Mouse (Mus musculus) naive thymus-derived CD4-positive, alpha-beta T cell, adult 2 months (primary cell): ENCODE measurements at regions not wholly inside any gene's neighbourhood (a gene's known extent, or its start where the extent isn't known, plus 50 kb on each side); places are given as distances from the start of the nearest gene placed in this dataset.
A peak's percentile ranks its signal among the peaks of the same experiment; 100 is the strongest.

ENCODE experiments used
- DNase-seq: peaks from one replicate; pipeline ENCODE4 v3.0.0-alpha.2; 2011; ENCODE audit warnings: low read depth

DNA sequence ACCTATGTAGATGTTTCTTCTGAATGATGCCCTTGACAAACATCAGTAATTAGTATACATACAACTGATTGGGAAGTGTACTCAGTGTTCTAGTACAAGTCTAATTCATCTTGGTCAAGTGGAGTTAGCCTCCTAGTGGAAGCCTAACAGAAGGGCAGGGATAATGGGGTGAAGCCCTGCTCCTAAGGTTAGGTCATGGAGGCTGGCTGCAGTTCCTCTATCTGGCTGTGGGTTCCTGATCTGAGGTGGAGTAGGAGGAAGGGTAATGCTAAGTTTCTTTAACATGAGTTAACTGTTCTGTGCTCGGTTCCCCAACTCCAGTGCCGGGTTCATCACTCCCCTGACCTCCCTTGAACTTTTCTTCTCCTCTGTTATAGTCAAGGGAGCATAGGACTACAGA lies 281.1 kb upstream of the Tle3 start:
- no peak for DNase-seq

DNA sequence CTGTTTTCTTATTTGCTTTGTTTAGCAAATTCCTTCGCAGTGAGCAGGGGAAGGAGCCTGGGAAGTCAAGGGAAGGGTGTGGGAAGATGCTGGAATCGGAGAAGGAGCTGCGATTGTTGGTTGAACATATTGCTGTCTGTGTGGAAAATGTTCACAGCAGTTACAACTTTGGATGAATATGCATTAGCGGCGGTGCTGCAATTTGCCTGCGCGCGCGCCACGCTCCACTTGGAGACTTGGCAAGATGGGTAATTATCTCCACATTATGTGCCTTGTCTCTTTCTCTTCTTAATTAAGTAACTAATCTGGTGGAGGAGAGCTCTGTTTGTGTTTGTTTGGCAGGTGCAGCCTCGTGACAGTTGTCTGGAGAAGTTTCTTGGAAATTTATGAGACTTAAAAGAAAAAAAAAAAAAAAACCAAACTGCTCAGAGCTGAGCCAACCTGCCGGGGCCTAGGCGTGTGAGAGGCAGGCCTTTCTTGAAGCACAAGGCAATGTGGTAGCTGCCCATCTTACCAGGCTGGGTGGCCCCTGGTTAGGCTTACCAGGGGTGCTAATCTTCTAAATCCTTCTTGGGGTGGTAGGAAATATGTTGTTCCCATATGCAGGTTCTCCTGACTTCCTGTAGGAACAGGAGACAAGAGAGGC lies 279.2 kb upstream of the Tle3 start:
- no peak for DNase-seq

DNA sequence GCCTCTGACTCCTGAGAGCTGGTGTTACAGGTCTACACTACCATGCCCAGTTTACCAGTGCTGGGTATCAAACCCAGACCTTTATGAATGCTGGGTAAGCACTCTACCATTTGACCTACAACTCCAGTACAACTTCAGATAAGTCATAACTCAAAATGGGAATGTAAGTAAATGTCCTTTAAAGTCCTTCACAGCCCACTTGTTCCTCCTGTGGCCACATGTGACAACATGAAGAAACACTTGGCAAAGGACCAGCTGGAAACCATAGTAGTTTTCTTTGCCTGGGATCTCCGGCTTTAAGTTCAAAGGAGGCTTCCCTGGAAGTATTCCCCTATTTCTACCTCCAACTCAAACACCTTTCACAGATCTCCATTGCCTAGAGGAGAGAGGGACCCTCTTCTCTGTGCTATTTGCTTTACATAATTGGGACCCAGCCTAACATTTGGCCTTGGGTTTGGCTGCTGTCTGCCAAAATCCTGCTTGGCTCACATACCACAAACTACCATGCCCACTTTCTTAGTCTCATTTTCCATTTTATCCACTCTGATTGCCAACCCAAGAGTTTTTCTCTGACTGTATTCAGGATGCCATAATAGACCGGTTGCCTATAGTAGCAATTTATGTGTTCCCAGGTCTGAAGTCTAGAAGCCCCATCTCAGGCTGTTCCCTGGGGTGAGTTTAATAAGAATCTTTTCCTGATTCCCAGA lies 276.9 kb upstream of the Tle3 start:
- no peak for DNase-seq

DNA sequence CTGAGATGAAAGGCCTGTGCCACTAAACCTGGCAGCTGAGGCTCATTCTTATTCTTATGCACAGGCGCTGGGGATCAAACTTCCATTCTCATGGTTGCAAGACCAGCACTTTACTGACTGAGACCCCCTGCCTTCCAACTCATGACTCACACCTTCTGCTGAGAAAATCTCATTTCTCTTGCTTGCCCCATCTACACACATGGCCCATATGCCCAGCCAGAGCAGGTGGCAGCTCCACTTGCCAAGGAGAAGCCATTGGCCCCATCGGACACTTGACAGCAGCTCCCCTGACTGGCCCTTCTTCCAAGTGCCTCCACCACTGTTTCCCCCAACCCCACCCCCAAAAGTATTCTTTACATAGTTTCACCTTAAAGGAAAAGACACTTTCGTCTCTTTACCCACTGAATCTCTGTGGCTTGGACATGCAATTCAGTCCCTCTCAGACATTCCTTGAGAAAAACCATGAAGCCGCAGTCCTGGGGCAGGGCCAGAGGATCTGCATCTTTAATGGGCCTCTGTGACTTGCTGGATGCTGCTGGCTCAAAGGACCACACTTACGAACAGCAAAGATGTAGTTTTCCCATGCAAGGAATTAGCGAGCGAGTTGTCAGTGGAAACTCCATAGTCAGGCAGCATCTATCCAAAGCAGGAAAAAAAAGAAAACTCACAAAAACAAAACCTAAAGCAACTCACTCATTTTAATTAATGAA lies 270.3 kb upstream of the Tle3 start:
- DNase-seq: no peak

DNA sequence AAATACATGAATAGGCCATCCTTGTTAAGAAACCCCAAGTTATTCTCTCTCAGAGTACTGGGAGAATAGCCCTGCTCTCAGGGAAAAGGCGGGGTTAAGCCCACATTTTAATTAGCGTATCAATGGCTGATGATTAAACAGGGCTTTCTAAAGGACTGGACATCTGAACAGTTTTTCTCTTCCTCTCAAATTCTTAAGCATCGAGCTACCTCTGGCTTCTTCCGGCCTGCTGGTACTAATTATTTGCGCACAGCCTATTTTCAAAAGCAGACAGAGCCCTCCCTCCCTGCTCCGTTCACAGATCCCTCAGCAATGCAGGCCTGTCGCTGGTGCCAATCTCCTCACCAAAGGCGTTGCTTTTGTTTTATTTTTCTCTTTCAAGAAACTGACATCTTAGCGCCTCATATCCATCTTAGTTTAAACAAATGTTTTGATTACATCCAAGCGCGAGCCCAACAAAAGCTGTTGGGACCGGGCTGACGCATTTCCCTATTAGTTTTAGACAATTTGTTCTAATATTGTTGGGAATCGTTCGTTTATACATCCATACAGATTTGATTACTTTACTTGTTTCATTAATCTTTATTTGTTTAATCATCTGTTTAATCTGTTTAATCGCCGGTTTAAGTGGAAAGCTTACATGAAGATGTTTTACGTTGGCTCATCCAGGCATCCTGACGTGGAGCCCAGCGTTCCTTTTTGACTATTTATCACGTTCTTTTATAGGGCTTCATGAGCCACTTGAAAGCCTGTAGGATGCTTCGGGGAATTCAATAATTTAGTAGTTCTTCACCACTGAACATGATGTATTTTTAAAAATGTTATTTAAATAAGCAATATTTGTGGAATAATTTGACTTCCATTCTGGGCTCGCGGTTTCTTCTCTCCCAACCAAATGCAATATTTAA lies 269.5 kb upstream of the Tle3 start:
- no peak for DNase-seq

DNA sequence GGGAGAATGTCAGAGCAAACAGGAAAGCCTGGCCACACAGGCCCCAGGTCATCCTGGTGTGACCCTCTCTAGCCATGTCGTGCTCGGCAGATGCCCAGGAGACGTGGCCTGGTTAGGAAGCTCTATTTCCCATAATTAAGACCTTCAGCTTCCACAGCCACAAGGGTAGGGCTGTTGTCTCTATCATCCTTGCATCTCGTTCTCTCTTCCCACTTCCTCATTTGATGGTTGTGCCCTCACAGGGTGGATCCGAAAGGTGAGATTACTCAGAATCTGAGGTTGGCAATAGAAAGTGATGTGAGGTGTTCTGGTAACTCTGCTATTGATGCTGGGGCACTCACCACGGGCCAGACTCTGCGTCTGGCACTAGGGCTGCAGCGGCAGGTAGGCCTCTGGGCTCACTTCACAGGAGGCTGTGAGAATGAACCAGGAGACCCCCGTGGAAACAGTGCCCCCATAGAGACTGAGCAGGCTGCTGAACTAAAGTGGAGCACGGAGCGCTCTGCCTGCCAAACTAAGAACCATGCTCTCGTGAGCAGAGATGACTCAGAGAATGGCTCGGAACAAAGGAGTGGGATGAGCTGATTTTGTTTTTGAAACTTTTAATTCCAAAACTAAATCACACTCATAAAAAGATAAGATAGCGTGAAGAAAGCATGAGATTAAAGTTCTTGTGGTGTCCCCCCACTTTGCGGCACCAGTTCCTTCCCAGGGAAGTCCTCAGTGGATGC lies 266.5 kb upstream of the Tle3 start:
- DNase-seq: no peak

DNA sequence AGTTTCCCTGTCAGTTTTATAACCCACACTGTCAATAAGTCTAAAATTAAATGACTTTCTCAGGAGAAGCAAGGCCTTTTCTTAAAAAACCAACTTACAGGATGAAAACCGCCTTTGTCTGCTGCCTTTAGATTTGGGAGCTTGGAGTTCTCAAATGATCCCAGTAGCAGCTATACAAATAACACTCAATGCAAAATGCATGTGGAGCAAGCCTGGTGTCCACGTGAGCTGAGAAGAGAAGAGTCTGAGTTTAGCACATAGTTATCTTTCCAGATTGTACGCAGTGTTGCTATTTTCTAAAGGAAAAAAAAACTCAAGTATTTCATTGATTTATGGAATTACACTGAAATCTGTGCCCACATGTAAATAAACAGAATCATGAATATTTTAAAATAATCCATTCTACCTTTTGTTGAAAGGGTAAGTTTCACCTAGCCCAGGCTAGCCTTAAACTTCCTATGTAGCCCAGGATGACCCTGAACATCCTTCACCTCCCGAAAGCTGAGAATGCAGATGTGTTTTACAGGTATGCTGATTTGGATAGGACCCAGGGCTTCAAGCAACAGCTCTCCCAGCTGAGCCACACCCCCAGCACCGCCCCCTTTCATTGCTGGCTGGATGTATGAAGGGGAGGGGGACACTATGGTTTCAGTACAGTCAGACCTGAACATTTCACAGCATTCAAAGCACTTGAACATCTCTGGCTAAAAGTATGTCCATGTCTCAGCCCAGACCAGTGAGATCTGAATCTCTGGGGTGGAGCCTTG lies 262.5 kb upstream of the Tle3 start:
- no peak for DNase-seq

DNA sequence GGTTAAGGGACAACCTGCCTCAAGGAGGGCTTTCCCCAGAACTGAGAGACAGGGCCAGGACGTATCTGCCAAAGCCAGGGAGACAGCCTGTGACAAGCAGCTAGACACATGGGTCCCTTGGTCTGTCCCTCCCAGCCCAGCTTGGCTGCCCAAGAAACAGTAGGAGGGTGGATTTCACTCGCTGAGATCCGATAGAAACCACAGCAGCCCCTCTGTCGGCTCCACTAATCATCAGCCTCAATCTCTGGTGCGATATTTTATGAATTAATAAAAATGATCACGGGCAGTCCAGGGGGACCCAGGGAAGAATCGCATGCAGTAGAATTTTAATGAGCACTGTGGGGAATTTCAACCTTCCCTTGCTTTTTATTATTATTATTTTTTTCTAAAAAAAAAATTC lies 261.0 kb upstream of the Tle3 start:
- DNase-seq: no peak

DNA sequence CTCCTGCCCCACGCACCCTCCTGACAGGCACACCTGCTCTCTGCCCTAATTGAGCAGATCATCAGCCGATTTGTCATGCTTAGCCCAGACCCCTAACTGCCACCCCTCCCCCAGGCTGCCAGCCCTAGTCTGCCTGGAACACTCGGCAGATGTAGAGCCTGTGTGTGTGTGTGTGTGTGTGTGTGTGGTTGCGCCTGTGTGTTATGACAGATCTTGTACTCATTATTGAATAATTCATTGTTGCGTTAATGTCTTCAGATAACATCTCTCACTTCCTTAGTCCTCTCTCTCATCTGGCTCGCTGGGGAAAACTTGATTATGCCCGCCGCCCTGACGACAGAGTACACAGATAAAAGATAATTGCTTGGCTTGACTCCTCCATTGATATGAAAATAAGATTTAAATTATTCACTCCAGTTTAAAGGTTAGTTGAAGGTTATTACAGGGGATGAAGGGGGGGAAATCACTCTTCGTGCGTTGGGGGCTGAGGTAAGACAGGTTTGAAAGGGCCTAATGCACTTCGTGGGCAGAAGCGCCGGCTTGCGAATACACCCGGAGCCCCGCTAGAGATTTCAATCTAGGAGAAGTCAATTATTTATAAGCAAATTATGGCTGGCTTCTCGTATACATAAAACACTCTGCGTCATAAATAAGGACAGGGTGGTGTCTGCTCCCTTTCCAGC lies 260.3 kb upstream of the Tle3 start:
- DNase-seq: no peak

DNA sequence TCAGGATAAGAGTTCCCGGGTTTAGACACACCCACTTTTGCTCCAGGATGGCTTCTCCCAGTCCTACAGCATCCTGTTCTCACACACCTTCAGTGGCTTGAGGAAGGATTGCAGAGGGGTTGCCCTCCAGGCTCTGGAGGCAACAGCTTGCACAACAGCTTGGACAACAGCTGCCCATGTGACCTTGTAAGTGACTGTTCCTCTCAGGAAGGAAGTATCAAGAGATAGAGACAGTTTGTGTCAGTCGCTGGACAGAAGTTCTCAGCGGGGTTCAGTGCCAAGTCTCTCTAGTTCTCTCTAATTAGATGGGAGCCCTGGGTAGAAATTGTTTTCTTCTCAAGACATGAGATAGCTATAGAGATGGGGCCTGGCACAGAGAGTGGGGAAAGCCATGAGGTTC lies 252.9 kb upstream of the Tle3 start:
- no peak for DNase-seq

DNA sequence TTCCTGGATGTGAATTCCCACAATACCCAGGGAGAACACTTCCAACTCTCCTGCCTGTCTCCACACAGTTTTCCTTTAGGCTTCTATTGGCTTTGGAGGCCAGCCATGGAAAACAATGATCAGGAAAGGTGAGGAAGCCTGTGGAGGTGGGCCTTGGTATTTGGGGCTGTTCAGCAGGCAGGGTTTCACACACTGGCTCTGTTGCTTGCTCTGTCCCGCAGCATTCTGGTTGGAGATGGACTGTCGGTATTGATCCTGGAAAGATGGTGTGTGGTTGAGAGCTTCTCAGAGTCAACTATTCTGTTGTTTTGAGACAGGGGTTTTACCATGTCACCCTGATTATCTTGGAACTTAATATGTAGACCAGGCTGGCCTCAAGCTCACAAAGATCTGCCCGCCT lies 251.6 kb upstream of the Tle3 start:
- no peak for DNase-seq

DNA sequence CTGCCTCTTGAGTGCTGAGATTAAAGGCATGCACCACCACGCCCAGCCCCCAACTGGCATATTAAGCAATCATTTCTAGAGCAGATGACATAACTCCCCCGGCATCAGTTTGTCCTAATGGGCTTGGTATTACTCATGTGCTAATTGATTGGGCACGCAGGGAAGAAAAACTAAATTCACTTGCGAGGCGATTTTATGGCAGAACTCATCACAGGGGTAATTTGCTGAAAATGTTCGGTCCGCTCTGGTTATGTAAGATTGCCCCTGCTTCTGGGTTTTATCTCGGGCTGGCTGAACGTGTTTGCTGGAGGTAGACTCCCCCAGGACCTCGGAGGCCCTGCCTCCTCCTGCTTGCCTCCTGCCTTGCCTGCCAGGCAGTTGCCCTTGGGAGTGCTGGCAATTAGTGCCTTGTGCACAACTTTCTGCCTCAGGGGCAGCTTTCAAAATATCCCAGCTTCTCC lies 251.2 kb upstream of the Tle3 start:
- DNase-seq: no peak

DNA sequence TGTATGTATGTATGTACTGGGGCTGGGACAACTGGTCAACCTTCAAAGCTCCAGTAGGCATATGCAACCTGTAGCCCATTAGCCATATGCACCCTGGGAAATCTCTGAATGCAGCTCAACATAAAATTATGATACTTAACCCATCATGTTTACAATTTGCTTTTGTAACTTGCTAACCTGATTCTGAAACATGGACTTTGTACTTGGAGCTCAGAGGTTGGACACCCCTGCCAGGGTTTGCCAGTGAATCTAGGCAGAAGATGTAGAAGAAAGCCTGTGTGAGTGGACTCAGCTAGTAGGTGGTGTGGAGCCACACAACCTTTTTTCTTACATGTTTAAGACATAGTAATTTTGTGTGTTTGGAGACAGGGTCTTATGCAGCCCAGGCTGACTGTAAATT lies 248.7 kb upstream of the Tle3 start:
- DNase-seq: peak; percentile 14

DNA sequence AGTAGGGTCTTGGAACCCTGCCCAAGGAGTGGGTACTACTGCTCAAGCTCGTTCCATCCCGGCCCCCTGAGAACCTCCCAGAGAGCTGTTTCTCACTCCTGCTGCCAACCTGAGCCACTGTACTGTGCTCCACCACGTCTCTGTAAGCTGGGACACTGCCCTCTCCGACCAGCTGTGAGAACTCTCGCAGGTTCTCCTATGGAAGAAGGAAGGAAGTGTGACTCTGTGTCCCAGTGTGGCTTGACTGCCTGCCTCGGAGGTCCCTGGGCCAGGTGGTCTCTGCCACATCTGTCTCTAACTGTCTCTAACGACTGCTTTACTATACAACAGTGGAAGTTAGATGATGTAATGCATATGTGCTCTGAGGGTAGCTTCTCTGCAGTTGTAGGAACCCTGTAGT lies 246.4 kb upstream of the Tle3 start:
- no peak for DNase-seq

DNA sequence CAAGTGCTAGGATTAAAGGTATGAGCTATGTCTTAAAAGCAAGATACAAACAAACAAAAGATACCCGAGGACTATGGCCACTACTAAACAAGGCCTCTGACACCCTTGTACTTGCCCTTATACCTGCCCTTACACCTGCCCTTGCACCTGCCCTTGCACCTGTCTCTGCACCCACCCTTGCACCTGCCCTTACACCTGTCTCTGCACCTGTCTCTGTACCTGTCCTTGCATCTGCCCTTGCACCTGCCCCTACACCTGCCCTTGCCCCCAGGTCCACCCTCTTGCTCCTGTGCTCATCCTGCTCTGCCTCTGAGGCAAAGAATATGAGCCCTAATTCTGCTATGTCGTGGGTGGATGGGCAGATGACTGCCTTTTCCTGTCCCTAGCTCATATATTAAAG lies 244.1 kb upstream of the Tle3 start:
- DNase-seq: no peak

DNA sequence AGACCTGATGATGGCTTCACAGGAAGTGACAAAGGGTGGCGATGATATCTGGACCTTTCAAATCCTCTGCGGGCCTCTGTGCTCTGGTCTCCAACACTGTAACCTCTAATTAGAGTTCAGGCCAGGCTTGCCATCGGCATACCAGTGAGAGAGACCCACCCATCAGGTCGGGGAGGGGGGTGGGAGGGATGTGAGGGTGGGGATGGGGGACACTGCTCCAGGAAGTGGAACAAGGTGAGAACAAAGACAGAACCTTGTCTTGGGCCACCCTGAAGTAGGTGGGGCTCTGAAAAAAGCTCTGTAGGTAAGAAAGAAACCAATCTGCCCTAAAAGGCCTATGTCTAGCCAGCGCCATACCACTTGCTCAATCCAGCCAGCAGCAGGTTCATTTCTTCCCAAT lies 243.0 kb upstream of the Tle3 start:
- no peak for DNase-seq

DNA sequence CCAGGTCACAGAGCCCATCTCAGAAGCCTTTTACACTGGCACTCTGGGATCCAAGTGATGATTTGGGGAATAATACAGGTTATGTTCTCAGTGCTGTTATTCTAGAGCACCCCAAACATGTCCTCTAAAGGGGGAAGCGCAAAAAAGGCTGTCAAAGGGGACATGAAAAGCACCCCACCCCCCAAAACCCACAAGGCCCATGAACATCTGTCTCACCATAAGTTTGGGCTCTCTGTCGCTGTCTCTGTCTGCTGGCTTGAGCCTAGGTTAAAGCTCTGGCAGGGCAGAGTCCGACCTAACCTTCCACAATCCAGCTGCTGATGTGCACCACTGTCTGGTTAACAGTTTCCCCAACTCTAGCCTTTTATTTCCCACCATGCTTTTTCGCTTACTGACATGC lies 241.3 kb upstream of the Tle3 start:
- DNase-seq: no peak

DNA sequence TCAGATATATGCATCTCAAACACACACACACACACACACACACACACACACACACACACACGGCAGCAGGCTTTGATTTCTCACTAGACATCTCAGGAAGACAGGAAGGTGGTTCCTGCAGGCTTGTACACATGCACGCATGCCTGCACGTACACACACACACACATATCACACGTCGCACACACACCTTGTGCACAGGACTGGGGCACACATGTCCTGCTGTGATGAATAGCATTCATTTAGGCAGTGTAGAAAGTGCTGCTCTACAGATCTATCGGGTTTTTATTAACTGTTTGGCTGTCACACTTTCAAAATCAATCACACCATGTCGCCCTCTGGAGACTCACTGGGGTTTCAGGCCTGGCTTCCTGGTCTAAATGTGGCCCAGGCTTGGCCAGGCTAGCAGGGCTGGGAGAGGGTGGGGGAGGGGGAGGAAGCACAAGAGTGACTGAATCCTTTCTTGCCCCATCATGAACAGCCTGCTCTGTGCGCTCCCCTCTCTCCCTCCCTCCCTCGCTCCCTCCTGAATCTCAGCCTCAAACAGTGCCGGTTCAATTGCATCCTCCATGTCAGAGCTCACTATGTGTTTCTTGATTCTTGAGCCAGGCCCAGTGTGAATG lies 236.8 kb upstream of the Tle3 start:
- DNase-seq: no peak

DNA sequence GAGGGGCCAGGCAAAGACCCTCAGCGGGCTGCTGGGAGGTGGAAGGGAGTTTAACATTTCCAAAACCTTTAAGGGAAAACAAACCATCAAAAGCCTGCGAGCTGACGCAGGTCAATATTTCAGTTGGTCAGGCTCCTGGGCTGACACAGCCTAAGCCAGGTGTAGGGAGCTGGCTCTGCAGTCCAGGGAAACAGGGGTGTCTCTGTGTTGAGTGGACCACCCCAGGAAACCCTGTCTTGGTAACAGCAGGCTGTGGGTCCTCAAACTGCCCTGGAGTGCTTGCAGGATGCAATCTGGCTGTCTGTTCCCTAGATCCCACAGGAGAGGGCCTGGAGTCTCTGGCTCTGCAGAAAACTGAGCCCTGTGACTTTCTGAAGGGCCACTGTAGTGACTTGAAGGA lies 236.2 kb upstream of the Tle3 start:
- no peak for DNase-seq
